Mouse (Mus musculus) small intestine, adult 2 months (tissue): ENCODE results near the gene Chd4. TPM values are rescaled to one million over a fixed set of nuclear protein-coding genes. Genes with fewer than 3 reads are reported as not detected.
A peak's percentile ranks its signal among the peaks of the same experiment; 100 is the strongest.

Experiments used
- H3K27ac ChIP-seq: fragments of 200-500 bp; 2 replicates; pipeline ENCODE4 v1.5.1; 2012; ENCODE audit warnings: low read depth, low read length, control low read depth, inconsistent platforms; ENCODE audit not compliant: insufficient read depth
- H3K27me3 ChIP-seq: fragments of 200-500 bp; 2 replicates; pipeline ENCODE4 v1.6.1; 2012; ENCODE audit warnings: mild to moderate bottlenecking, moderate library complexity, low read length, inconsistent platforms; ENCODE audit not compliant: control insufficient read depth, insufficient read depth
- H3K36me3 ChIP-seq: fragments of 200-500 bp; 2 replicates; pipeline ENCODE4 v1.6.1; 2012; ENCODE audit warnings: mild to moderate bottlenecking, low read length, control low read depth, inconsistent platforms; ENCODE audit not compliant: control insufficient read depth, insufficient read depth
- H3K4me1 ChIP-seq: fragments of 200-500 bp; 2 replicates; pipeline ENCODE4 v1.6.1; 2012; ENCODE audit warnings: low read length, inconsistent platforms, mixed read lengths; ENCODE audit not compliant: control insufficient read depth, insufficient read depth, insufficient read length
- H3K4me3 ChIP-seq: fragments of 200-500 bp; 2 replicates; pipeline ENCODE4 v1.5.1; 2012; ENCODE audit warnings: low read depth, mild to moderate bottlenecking, control low read depth, inconsistent platforms, low read length, moderate library complexity
- CTCF ChIP-seq: fragments of 200-500 bp; IDR thresholded peaks from 2 replicates; pipeline ENCODE4 v1.5.1; 2012; ENCODE audit warnings: low read depth, mild to moderate bottlenecking, control low read depth, inconsistent platforms, low read length, moderate library complexity, mixed read lengths; ENCODE audit not compliant: insufficient replicate concordance, insufficient read length; ENCODE audit errors: extremely low read depth
- POLR2A ChIP-seq: fragments of 200-500 bp; IDR thresholded peaks from 2 replicates; pipeline ENCODE4 v1.6.1; 2012; ENCODE audit warnings: low read depth, mild to moderate bottlenecking, control low read depth, inconsistent platforms, low read length, moderate library complexity
- WGBS: fragments of 180-500 bp; shearing (Covaris S2); methylation state at CpG from one replicate; pipeline ENCODE4 v1.1.7; 2018; 5-methylcytosine and 5-hydroxymethylcytosine counted together
- polyA plus RNA-seq: library from polyadenylated mRNA; depleted of rRNA; stranded (reverse); fragments of >200 nt; gene quantifications from 2 replicates; pipeline ENCODE4 v1.2.3, GENCODE M21; 2012

The Chd4 gene
- polyA plus RNA-seq, 1 experiment: 64.3 TPM

GRCm38 (mm10) chr6:125154550-125154949 lies 58.8 kb downstream of the Chd4 start:
- no peak overlapping the region for H3K4me3 ChIP-seq
- no peak overlapping the region for H3K27ac ChIP-seq
- peaks cover 4% of the 10 kb centered on the region; the same call in 1 of the 2 replicates for H3K36me3 ChIP-seq
- no peaks in the 10 kb centered on the region; the same call in 1 of the 2 replicates for H3K27me3 ChIP-seq
- TF ChIP-seq POLR2A (no peak), CTCF (no peak)
- H3K4me1 ChIP-seq: peaks cover 5% of the 10 kb centered on the region; the same call in 1 of the 2 replicates

- Histone ChIP-seq H3K27ac (no peak overlapping the region), H3K4me1 (peaks cover 5% of the 10 kb centered on the region; the same call in 1 of the 2 replicates), H3K36me3 (peaks cover 8% of the 10 kb centered on the region; the same call in 1 of the 2 replicates), H3K27me3 (no peaks in the 10 kb centered on the region; the same call in 1 of the 2 replicates), H3K4me3 (no peak overlapping the region)
- no peak for TF ChIP-seq POLR2A
- TF ChIP-seq CTCF: no peak
- 33% methylated on average over 8 of the region's 8 CpGs for WGBS
Observed at GRCm38 (mm10) chr6:125155262-125155661, 59.5 kb downstream of the Chd4 start.

- Histone ChIP-seq H3K36me3 (peaks cover 15% of the 10 kb centered on the region), H3K4me3 (no peak overlapping the region), H3K4me1 (peaks cover 14% of the 10 kb centered on the region), H3K27ac (no peak overlapping the region), H3K27me3 (no peaks in the 10 kb centered on the region; the same call in 1 of the 2 replicates)
- no peak for TF ChIP-seq CTCF
- no peak for TF ChIP-seq POLR2A
- WGBS: 70% methylated on average over 3 of the region's 3 CpGs
Observed at GRCm38 (mm10) chr6:125156491-125156890, 60.7 kb downstream of the Chd4 start.

GRCm38 (mm10) chr6:125156903-125157614 lies 61.3 kb downstream of the Chd4 start:
- TF ChIP-seq POLR2A (no peak), CTCF (no peak)
- Histone ChIP-seq H3K27ac (no peak overlapping the region), H3K4me3 (no peak overlapping the region), H3K36me3 (peaks cover 17% of the 10 kb centered on the region), H3K27me3 (no peaks in the 10 kb centered on the region; the same call in 1 of the 2 replicates), H3K4me1 (peaks cover 14% of the 10 kb centered on the region)
- WGBS: 80% methylated on average over 7 of the region's 7 CpGs

GRCm38 (mm10) chr6:125158944-125159492 lies 63.2 kb downstream of the Chd4 start:
- 86% methylated on average over 15 of the region's 15 CpGs for WGBS
- TF ChIP-seq CTCF (no peak), POLR2A (no peak)
- Histone ChIP-seq H3K27ac (no peak overlapping the region), H3K27me3 (no peaks in the 10 kb centered on the region; the same call in 1 of the 2 replicates), H3K36me3 (peaks cover 28% of the 10 kb centered on the region), H3K4me3 (no peak overlapping the region), H3K4me1 (peaks cover 14% of the 10 kb centered on the region)

- WGBS: 89% methylated on average over 7 of the region's 7 CpGs
- no peak overlapping the region for H3K27ac ChIP-seq
- TF ChIP-seq POLR2A: no peak
- no peak overlapping the region for H3K4me3 ChIP-seq
- H3K27me3 ChIP-seq: no peaks in the 10 kb centered on the region; the same call in 1 of the 2 replicates
- H3K4me1 ChIP-seq: peaks cover 14% of the 10 kb centered on the region
- peaks cover 30% of the 10 kb centered on the region for H3K36me3 ChIP-seq
Observed at GRCm38 (mm10) chr6:125159773-125160557, 64.2 kb downstream of the Chd4 start.

GRCm38 (mm10) chr6:125160558-125160853 lies 64.7 kb downstream of the Chd4 start:
- WGBS: 83% methylated on average over 10 of the region's 10 CpGs

More at GRCm38 (mm10) chr6:125160558-125160853, 64.7 kb downstream of the Chd4 start:
- Histone ChIP-seq H3K4me3 (no peak overlapping the region), H3K4me1 (peaks cover 14% of the 10 kb centered on the region), H3K27ac (peak overlapping the region; percentile 31; the same call in 1 of the 2 replicates), H3K36me3 (peaks cover 30% of the 10 kb centered on the region), H3K27me3 (no peaks in the 10 kb centered on the region; the same call in 1 of the 2 replicates)
- TF ChIP-seq CTCF (no peak), POLR2A (no peak)
